Mouse (Mus musculus): ENCODE results near the gene Golga4.
A peak's percentile ranks its signal among the peaks of the same experiment; 100 is the strongest.

The Golga4 gene

GRCm38 (mm10) chr9:118506020-118506403 is at the start of gene Golga4:
Gene Golga4, plus strand, starts transcription at chr9:118506267.
- DNase-seq (ENCODE audit: low spot score in 2 of 2) = peak; percentile 96

DNA sequence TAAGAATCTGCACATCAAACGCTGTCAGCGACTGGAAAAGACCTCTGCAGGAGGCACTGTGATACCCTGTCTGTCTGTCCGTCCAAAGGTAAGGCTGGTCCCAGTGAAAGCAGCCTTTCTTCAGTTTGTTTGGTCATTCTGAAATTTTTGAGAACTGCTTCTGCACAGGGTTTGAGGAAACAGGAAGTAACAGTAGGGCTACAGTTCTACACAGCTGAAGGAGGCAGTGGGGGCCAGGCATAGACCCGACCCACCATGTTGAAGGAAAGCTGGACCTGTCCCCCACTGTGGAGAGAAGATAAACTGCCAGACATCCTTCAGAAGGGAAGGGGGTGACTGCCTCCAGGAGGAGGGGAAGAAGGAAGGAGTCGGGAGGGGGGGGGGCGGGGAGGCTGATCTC is 49.7 kb upstream of the Golga4 start:
- no peak for DNase-seq (ENCODE audit: low spot score in 2 of 2)

- DNase-seq (ENCODE audit: low spot score in 2 of 2) = no peak
Observed at GRCm38 (mm10) chr9:118458039-118458438, 48.0 kb upstream of the Golga4 start.

- no peak for DNase-seq (ENCODE audit: low spot score in 2 of 2)
Observed at GRCm38 (mm10) chr9:118464031-118464430, 42.0 kb upstream of the Golga4 start.

DNA sequence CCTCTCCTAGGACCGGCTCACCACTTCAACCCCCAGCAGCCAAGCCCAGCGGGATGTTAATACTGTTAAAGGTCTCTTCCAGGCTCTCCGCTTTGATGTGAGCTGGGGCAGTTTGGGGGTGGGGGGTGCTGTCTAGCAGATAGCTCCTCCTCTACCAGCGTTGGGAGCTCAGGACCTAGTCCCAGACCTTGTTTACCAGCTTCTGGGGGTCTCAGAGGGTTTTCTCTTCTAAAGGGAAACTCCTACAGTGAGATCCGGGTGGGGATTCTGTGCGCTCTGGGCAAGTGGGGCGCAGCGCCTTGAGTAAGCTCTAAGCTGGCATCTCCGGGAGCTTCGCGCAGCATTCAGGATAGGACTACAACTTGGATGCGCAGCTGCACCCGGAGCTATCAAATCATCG is 37.8 kb upstream of the Golga4 start:
- DNase-seq (ENCODE audit: low spot score in 2 of 2) = no peak

DNA sequence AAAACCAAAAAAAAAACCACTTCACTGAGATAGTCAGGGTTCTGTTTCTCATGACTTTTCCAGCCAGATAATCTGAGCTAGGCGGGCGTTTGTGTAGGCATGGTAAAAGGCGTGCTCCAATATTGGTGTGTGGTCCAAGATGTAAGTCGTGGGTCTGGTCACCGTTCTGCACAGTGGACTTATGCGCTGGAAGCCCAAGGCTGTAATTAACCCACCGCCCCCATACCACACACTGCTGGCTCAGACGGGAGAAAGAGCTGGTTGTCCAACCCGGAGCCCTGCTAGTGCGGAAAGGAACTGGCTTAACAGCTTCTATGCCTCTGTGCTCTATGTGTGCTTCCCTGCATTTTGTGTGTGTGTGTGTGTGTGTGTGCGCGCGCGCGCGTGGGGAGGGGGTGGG is 36.8 kb upstream of the Golga4 start:
- no peak for DNase-seq (ENCODE audit: low spot score in 2 of 2)

DNA sequence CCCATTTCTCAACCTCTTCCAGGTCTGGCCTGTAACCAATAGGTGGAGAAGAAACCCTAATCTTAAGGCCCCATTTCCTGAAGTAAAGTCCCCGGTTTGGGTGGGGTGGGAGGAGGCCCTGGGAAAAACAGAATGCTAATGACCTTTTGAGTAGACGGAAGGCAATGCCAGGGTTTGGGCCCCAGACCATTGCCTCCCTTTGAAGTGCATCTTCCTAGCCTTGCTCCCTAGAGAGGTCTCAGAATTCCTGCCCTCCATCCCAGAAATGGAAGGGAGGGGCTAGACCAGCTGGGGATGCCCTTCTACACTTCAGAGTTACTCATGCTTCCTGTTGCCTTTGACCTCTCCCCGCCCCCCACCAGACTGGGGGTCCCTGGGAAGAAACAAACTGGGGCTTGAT is 34.8 kb upstream of the Golga4 start:
- no peak for DNase-seq (ENCODE audit: low spot score in 2 of 2)

DNA sequence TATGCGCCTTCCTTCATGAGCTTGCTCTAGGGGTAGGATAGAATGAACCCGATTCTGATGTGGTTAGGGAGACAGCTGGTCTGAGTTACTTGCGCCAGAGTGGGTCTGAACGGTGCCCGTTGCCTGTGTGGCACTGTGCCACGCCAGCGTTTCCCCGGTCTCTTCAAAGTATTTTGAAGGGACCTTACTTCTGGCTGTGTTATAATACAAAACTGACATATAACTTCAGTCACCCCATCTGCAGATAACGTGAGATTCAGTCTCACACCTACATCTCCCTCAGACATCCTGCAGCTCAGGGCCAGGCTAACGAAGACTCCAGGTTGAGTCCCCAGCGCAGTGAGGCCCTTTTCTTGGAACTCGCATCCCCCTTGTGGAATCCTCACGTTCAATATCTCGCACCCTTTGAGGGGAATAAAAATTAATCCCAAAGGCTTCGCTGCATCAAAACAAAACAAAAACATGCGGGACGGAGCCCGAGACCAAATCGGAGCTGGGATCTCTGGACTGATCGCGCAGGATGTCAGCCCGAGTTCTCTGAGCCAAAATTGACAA is 29.8 kb upstream of the Golga4 start:
- DNase-seq (ENCODE audit: low spot score in 2 of 2) = no peak

DNA sequence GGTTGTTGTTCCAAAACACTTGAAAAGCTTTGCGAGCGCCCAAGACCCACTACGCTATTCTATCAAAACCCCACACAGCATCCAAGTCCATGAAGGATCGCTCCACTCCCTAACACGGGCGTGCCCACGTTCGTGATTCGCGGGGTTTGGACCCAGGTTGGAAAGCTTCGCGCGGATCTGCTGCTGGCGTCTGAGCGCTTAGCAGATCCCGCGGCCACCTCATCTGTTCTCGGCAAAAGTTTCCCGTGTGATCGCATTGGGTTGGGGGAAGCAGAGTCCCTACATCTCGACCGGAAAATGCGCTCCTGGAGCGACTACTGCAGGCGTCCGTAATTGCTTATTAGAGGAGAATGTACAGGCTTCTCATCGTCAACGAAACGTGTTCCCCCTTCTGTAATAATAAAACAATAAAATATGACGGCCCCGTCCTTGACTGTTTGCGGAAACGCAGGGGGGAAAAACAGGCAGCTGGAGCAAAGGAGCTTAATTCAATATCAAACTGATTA is 29.2 kb upstream of the Golga4 start:
- DNase-seq (ENCODE audit: low spot score in 2 of 2) = no peak

GRCm38 (mm10) chr9:118477281-118477931 is 28.7 kb upstream of the Golga4 start:
- no peak for DNase-seq (ENCODE audit: low spot score in 2 of 2)

- DNase-seq (ENCODE audit: low spot score in 2 of 2) = no peak
Observed at GRCm38 (mm10) chr9:118477961-118478360, 28.1 kb upstream of the Golga4 start, which contains the start of gene Eomes. Gene Eomes, plus strand, starts transcription at chr9:118478212.

DNA sequence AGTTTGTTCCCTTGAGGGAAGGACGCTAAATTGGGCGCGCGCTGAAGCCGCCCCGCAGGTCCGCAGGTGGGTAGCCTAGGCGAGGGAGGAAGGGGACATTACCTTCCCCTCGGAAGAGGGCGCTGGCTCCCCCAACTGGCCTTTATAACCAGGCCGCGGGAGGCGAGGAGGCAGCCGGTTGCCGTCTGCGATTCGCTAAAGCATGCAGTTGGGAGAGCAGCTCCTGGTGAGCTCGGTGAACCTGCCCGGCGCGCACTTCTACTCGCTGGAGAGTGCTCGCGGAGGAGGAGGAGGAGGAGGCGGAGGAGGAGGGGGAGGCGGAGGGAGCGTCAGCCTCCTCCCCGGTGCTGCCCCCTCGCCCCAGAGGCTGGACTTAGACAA is 27.6 kb upstream of the Golga4 start:
- no peak for DNase-seq (ENCODE audit: low spot score in 2 of 2)

- no peak for DNase-seq (ENCODE audit: low spot score in 2 of 2)
Observed at GRCm38 (mm10) chr9:118478839-118479507, 27.1 kb upstream of the Golga4 start.

- DNase-seq (ENCODE audit: low spot score in 2 of 2) = no peak
Observed at GRCm38 (mm10) chr9:118479508-118480291, 26.4 kb upstream of the Golga4 start.

- no peak for DNase-seq (ENCODE audit: low spot score in 2 of 2)
Observed at GRCm38 (mm10) chr9:118480292-118480690, 25.8 kb upstream of the Golga4 start.

DNA sequence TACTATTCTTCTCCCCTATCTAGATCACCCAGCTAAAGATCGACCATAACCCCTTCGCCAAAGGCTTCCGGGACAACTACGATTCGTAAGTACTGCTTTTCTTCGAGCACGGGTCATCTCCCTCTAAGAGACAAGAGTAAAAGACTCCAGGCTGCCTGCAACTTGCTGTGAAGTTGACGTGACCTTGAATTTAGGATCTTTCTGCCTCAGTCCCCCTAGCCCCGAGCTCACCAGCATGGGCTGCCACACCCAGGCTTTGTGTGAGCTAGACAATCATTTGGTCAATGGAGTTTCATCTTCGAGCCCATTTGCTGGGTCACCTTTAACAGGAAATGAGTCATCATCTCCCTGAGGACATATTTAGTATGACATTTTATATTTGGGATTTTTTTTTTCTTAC is 23.9 kb upstream of the Golga4 start:
- DNase-seq (ENCODE audit: low spot score in 2 of 2) = no peak

DNA sequence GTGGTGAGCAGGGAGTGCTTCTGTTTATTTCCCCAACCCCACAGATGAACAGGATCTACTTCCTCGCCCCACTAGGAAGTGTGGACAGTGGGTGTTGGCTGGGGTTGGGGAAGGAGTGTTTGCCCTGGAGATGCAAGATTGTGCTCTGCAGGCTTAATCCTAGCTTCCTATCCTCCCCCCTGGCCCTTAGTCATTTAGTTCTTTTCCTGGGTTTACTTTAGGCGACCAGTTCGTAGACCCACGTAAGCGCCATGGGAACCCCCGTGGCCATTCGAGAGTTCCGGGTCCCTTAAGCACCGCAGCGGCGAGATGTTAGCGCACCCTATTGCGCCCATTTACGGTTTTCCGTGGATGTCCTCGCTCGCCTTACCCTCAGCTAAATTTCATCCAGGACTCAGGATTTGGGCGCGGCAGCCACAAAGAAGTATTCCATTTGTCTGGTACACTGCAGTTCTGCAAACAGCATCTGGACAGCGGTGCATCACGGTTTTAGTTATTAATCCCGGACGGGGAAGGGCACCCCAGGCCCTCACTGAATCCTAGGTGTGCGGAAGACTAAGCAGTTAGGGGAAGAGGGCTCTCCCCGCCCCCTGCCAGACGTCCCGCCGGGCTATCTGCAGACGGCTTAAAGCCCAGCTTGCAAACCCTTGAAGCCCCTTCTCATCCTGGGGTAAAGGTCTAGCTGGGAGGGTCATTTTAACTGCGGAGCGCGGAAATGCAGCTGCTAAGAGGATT is 19.5 kb upstream of the Golga4 start:
- no peak for DNase-seq (ENCODE audit: low spot score in 2 of 2)

GRCm38 (mm10) chr9:118487096-118487395 is 19.0 kb upstream of the Golga4 start:
- no peak for DNase-seq (ENCODE audit: low spot score in 2 of 2)

GRCm38 (mm10) chr9:118487636-118488035 is 18.4 kb upstream of the Golga4 start:
- DNase-seq (ENCODE audit: low spot score in 2 of 2) = no peak

DNA sequence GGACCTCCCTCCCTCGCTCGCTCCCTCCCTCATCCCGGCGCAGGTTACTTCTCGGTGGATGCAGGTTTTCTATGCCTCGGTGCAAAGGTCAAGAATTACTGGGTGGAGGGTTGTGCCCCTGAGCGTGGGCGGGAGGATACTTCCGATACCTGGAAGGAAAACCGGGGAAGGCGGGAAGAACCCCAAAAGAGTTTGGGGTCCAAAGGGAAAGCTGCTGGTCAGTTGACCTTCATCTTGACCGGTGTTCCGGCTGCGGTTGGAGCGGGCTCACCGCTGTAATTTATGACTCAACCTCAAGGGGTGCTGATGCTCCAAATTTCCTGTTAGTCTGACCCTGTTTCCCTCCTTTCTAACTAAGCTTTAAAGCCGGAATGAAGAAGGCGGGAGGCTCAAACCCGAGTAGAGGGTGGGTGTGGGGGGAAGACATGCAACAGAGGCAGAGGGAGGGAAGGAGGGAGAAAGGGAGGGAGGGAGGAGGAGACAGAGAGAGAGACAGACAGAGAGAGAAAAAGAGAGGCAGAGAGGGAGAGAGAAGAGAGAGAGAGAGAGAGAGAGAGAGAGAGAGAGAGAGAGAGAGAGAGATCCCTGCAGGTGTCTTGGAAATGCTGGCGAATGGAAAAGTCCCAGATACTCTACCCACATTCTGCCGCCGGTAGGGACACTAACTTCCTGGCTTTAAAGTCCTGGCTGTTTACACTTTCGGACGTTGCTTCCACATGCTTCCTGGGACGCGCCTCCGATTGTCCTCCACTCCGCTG is 17.8 kb upstream of the Golga4 start:
- DNase-seq (ENCODE audit: low spot score in 2 of 2) = no peak
